Mouse (Mus musculus): ENCODE results near the gene Akr1d1. TPM values are rescaled to one million over a fixed set of nuclear protein-coding genes. Genes with fewer than 3 reads are reported as not detected.
A peak's percentile ranks its signal among the peaks of the same experiment; 100 is the strongest.

Gene Akr1d1
- polyA plus RNA-seq, 1 experiment from 2014 or later: 1.2 TPM

DNA sequence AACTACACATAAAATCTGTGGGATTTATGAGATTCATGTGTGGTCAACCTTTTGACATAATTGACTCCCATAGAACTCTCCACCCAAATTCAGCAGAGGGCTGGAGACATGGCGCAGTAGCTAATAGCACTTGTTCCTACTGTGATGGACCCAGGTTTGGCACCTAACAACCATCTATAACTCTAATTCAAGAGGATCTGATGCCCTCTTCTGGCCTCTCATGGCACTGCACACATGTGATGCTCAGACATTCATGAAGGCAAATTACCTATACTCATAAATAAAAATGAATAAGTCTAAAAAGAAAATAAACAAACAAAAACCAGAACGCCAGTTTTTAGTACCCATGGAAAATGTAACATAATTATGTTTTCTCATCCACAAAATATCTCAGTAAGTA is 22.8 kb downstream of the Akr1d1 start:
- no peak overlapping the region for H3K4me3 ChIP-seq (ENCODE audit: low read length)
- no peak for ATAC-seq (ENCODE audit: low FRiP score, low TSS enrichment)
- 82% methylated on average over 2 of the region's 2 CpGs for WGBS
- H3K4me1 ChIP-seq (ENCODE audit: insufficient read depth, low read length): no peaks in the 10 kb centered on the region
- no peaks in the 10 kb centered on the region for H3K27me3 ChIP-seq (ENCODE audit: insufficient read depth, low read length)
- no peaks in the 10 kb centered on the region for H3K36me3 ChIP-seq (ENCODE audit: insufficient read depth, low read length)
- H3K4me2 ChIP-seq (replicated peaks; ENCODE audit: low read depth, low read length): no peak overlapping the region
- no peak overlapping the region for H3K27ac ChIP-seq (ENCODE audit: low read length)
- H3K9me3 ChIP-seq (ENCODE audit: low read length): no peaks in the 10 kb centered on the region
- no peak overlapping the region for H3K9ac ChIP-seq (replicated peaks; ENCODE audit: low read length)

DNA sequence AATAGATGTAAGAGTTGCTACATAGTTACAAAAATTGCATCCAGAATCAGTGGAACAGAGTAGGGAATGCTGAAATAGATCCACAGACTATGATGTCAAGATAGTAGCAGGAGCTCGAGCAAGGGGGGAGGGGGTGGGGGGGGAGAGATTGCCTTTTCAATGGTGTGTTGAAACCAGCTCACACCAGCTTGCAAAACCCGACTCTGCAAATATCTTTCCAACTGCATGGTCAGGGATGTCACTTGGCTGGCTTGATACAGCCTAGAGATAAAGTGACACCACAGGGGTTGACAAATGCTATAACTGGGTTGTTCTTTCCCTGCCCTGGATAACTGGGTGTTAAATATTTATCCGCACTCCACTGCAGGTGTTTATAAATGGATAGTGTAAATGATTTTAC is 24.0 kb downstream of the Akr1d1 start:
- Histone ChIP-seq H3K4me1 (ENCODE audit: insufficient read depth, low read length) (no peaks in the 10 kb centered on the region), H3K27me3 (ENCODE audit: insufficient read depth, low read length) (no peaks in the 10 kb centered on the region), H3K9me3 (ENCODE audit: low read length) (no peaks in the 10 kb centered on the region), H3K36me3 (ENCODE audit: insufficient read depth, low read length) (no peaks in the 10 kb centered on the region), H3K4me2 (replicated peaks; ENCODE audit: low read depth, low read length) (no peak overlapping the region), H3K9ac (replicated peaks; ENCODE audit: low read length) (no peak overlapping the region), H3K27ac (ENCODE audit: low read length) (no peak overlapping the region), H3K4me3 (ENCODE audit: low read length) (no peak overlapping the region)
- no peak for ATAC-seq (ENCODE audit: low FRiP score, low TSS enrichment)
- WGBS: 69% methylated on average over 3 of the region's 3 CpGs

DNA sequence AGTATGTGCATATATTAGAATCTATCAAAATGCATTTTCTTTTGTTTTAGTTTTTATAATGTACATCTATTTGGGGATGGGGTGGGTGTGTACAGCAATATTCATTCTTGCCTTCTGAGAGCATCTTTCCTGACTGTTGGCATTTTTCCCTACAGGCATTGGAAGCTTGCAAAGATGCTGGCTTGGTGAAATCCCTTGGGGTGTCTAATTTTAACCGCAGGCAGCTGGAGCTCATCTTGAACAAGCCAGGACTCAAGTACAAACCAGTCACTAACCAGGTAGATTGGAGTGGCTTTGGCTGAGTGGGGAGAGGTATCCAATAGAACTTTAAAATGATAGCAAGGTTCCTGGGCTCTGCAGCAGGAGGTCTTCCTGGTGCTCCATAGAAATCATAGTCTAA is 24.4 kb downstream of the Akr1d1 start:
- Histone ChIP-seq H3K36me3 (ENCODE audit: insufficient read depth, low read length) (no peaks in the 10 kb centered on the region), H3K4me1 (ENCODE audit: insufficient read depth, low read length) (no peaks in the 10 kb centered on the region), H3K9me3 (ENCODE audit: low read length) (no peaks in the 10 kb centered on the region), H3K27ac (ENCODE audit: low read length) (no peak overlapping the region), H3K4me3 (ENCODE audit: low read length) (no peak overlapping the region), H3K27me3 (ENCODE audit: insufficient read depth, low read length) (no peaks in the 10 kb centered on the region), H3K4me2 (replicated peaks; ENCODE audit: low read depth, low read length) (no peak overlapping the region), H3K9ac (replicated peaks; ENCODE audit: low read length) (no peak overlapping the region)
- 87% methylated on average over 1 of the region's 1 CpGs for WGBS
- no peak for ATAC-seq (ENCODE audit: low FRiP score, low TSS enrichment)

- Histone ChIP-seq H3K36me3 (ENCODE audit: insufficient read depth, low read length) (no peaks in the 10 kb centered on the region), H3K9ac (replicated peaks; ENCODE audit: low read length) (no peak overlapping the region), H3K27me3 (ENCODE audit: insufficient read depth, low read length) (no peaks in the 10 kb centered on the region), H3K4me2 (replicated peaks; ENCODE audit: low read depth, low read length) (no peak overlapping the region), H3K9me3 (ENCODE audit: low read length) (0 out of 2 replicates have a peak, but pooled peaks cover 4% of the 10 kb centered on the region), H3K27ac (ENCODE audit: low read length) (no peak overlapping the region), H3K4me1 (ENCODE audit: insufficient read depth, low read length) (no peaks in the 10 kb centered on the region), H3K4me3 (ENCODE audit: low read length) (no peak overlapping the region)
- WGBS: 58% methylated on average over 3 of the region's 3 CpGs
- ATAC-seq (ENCODE audit: low FRiP score, low TSS enrichment): no peak
These were observed 33.9 kb downstream of the Akr1d1 start for GRCm38 (mm10) chr6:37563861-37564260.

DNA sequence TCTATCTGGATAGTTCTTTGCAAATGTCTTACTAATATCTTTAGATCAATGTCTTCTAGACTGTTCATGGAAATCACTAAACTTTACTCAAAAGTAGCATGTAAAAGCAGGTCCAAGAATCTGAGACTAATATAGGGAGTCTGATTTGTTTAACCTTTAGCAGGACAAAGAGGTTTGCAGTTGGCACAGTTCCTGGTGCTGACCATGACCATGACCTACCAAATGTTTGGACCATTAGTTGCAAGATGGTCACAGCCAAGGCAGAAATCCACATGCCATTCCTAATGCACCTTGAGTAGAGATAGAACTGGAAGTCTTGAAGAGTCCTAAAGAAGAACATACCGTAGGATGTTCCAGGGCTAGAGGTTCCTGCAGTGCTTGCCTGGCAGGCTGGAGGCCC is 37.4 kb downstream of the Akr1d1 start:
- no peaks in the 10 kb centered on the region for H3K4me1 ChIP-seq (ENCODE audit: insufficient read depth, low read length)
- no peak overlapping the region for H3K9ac ChIP-seq (replicated peaks; ENCODE audit: low read length)
- no peaks in the 10 kb centered on the region for H3K27me3 ChIP-seq (ENCODE audit: insufficient read depth, low read length)
- 0 out of 2 replicates have a peak, but pooled peaks cover 4% of the 10 kb centered on the region for H3K9me3 ChIP-seq (ENCODE audit: low read length)
- H3K4me3 ChIP-seq (ENCODE audit: low read length): no peak overlapping the region
- no peak overlapping the region for H3K4me2 ChIP-seq (replicated peaks; ENCODE audit: low read depth, low read length)
- 100% methylated on average over 1 of the region's 1 CpGs for WGBS
- H3K36me3 ChIP-seq (ENCODE audit: insufficient read depth, low read length): no peaks in the 10 kb centered on the region
- H3K27ac ChIP-seq (ENCODE audit: low read length): no peak overlapping the region
- ATAC-seq (ENCODE audit: low FRiP score, low TSS enrichment): no peak

DNA sequence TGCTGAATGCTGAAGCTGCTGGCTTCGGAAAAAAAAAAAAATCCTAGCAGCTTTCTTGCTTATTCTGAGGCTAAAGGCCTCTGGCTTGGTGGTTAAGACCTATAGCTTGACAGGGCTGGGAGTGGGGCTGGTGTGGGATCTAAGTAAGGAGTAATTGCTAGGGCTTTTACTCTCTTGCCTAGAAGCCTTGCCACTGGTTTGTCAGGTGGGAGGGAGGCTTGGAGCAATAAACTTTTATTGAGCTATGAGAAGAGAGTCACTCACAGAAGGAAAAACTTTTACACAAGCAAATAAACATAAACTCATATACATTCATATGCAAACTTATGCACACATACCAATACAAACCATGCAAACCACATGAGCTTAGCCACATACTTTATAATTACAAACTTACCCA is 42.0 kb downstream of the Akr1d1 start:
- no peaks in the 10 kb centered on the region for H3K27me3 ChIP-seq (ENCODE audit: insufficient read depth, low read length)
- no peak overlapping the region for H3K4me2 ChIP-seq (replicated peaks; ENCODE audit: low read depth, low read length)
- H3K4me3 ChIP-seq (ENCODE audit: low read length): no peak overlapping the region
- peak overlapping the region; percentile 71 for H3K27ac ChIP-seq (ENCODE audit: low read length)
- H3K9ac ChIP-seq (replicated peaks; ENCODE audit: low read length): no peak overlapping the region
- no peaks in the 10 kb centered on the region for H3K36me3 ChIP-seq (ENCODE audit: insufficient read depth, low read length)
- H3K4me1 ChIP-seq (ENCODE audit: insufficient read depth, low read length): no peaks in the 10 kb centered on the region
- ATAC-seq (ENCODE audit: low FRiP score, low TSS enrichment): no peak
- WGBS: 12% methylated on average over 1 of the region's 1 CpGs
- no peaks in the 10 kb centered on the region for H3K9me3 ChIP-seq (ENCODE audit: low read length)

DNA sequence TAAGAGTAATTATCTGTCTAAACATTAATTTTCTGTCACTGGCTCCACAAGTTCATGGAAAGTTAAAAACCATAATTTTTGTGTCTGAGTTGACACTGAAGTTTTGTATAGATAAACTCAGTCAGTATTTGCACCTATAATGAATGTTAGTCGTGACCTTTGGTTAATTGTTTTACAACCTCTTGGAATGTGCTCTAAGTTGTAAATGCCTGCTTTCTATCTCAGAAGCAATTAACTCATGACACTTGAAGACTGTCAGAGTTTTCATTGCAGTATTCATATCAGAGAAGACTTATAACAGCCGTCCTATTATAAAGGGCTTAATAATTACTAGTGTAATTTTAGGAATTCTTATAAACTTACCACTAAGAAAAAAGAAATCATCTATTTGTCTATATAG is 43.0 kb downstream of the Akr1d1 start:
- Histone ChIP-seq H3K9ac (replicated peaks; ENCODE audit: low read length) (no peak overlapping the region), H3K9me3 (ENCODE audit: low read length) (no peaks in the 10 kb centered on the region), H3K27me3 (ENCODE audit: insufficient read depth, low read length) (no peaks in the 10 kb centered on the region), H3K36me3 (ENCODE audit: insufficient read depth, low read length) (no peaks in the 10 kb centered on the region), H3K4me1 (ENCODE audit: insufficient read depth, low read length) (no peaks in the 10 kb centered on the region), H3K4me3 (ENCODE audit: low read length) (no peak overlapping the region), H3K4me2 (replicated peaks; ENCODE audit: low read depth, low read length) (no peak overlapping the region), H3K27ac (ENCODE audit: low read length) (no peak overlapping the region)
- whole genome bisulfite sequencing: 26% methylated on average over 2 of the region's 2 CpGs
- 0 out of 2 replicates have a peak, but pooled peaks have one; percentile 39 for ATAC-seq (ENCODE audit: low FRiP score, low TSS enrichment)

DNA sequence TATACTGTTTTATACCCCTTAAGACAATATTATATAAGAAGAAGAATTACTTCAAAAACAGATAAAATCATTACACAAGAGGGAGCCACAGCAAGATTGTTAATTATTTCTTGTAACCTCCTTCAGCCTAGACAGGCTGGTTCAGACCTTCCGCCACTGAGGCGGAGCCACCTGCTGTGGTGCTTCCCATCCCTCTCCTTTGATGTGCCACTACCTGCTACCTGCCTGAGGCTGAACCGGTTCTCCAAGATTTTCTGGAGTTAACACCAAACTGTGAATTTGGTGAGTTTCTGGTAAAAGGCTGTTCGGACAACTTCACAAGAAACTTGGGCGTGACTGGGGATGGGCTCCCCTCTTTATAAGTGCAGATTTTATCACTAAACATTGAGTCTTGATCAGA is 50.5 kb downstream of the Akr1d1 start:
- Histone ChIP-seq H3K4me2 (replicated peaks; ENCODE audit: low read depth, low read length) (no peak overlapping the region), H3K27ac (ENCODE audit: low read length) (no peak overlapping the region), H3K36me3 (ENCODE audit: insufficient read depth, low read length) (no peaks in the 10 kb centered on the region), H3K9ac (replicated peaks; ENCODE audit: low read length) (no peak overlapping the region), H3K4me3 (ENCODE audit: low read length) (no peak overlapping the region), H3K9me3 (ENCODE audit: low read length) (no peaks in the 10 kb centered on the region), H3K4me1 (ENCODE audit: insufficient read depth, low read length) (0 out of 2 replicates have a peak, but pooled peaks cover 3% of the 10 kb centered on the region), H3K27me3 (ENCODE audit: insufficient read depth, low read length) (no peaks in the 10 kb centered on the region)
- ATAC-seq (ENCODE audit: low FRiP score, low TSS enrichment): no peak
- 67% methylated on average over 5 of the region's 5 CpGs for WGBS

- WGBS: 30% methylated on average over 4 of the region's 4 CpGs
- Histone ChIP-seq H3K36me3 (ENCODE audit: insufficient read depth, low read length) (no peaks in the 10 kb centered on the region), H3K4me3 (ENCODE audit: low read length) (no peak overlapping the region), H3K9ac (replicated peaks; ENCODE audit: low read length) (no peak overlapping the region), H3K27me3 (ENCODE audit: insufficient read depth, low read length) (no peaks in the 10 kb centered on the region), H3K4me1 (ENCODE audit: insufficient read depth, low read length) (peaks cover 18% of the 10 kb centered on the region), H3K9me3 (ENCODE audit: low read length) (no peaks in the 10 kb centered on the region), H3K4me2 (replicated peaks; ENCODE audit: low read depth, low read length) (no peak overlapping the region), H3K27ac (ENCODE audit: low read length) (no peak overlapping the region)
- peak; percentile 78; the same call in 1 of the 2 replicates for ATAC-seq (ENCODE audit: low FRiP score, low TSS enrichment)
These were observed 59.5 kb downstream of the Akr1d1 start for GRCm38 (mm10) chr6:37589340-37589962.

- ATAC-seq (ENCODE audit: low FRiP score, low TSS enrichment): no peak
- 71% methylated on average over 6 of the region's 6 CpGs for WGBS
- Histone ChIP-seq H3K4me3 (ENCODE audit: low read length) (no peak overlapping the region), H3K4me1 (ENCODE audit: insufficient read depth, low read length) (peaks cover 18% of the 10 kb centered on the region), H3K9me3 (ENCODE audit: low read length) (no peaks in the 10 kb centered on the region), H3K27ac (ENCODE audit: low read length) (no peak overlapping the region), H3K4me2 (replicated peaks; ENCODE audit: low read depth, low read length) (no peak overlapping the region), H3K36me3 (ENCODE audit: insufficient read depth, low read length) (no peaks in the 10 kb centered on the region), H3K27me3 (ENCODE audit: insufficient read depth, low read length) (no peaks in the 10 kb centered on the region), H3K9ac (replicated peaks; ENCODE audit: low read length) (no peak overlapping the region)
These were observed 60.8 kb downstream of the Akr1d1 start for GRCm38 (mm10) chr6:37590800-37591199.
